Mouse (Mus musculus) E14TG2a.4 (cell line): Measurements from ENCODE around the gene Prss44.
A peak's percentile ranks its signal among the peaks of the same experiment; 100 is the strongest.

ENCODE experiments used
- H3K27me3 ChIP-seq: 2 replicates; pipeline ENCODE4 v1.6.1; 2014; ENCODE audit warnings: low read length, control low read depth; ENCODE audit not compliant: insufficient read depth
- H3K36me3 ChIP-seq: 2 replicates; pipeline ENCODE4 v1.6.1; 2014; ENCODE audit warnings: low read length, control low read depth; ENCODE audit not compliant: insufficient read depth
- H3K4me1 ChIP-seq: replicated peaks from 2 replicates; pipeline ENCODE4 v1.6.1; 2014; ENCODE audit warnings: low read depth, low read length, control low read depth
- H3K4me3 ChIP-seq: replicated peaks from 2 replicates; pipeline ENCODE4 v1.5.1; 2014; ENCODE audit warnings: mild to moderate bottlenecking, low read length
- H3K9me3 ChIP-seq: 2 replicates; pipeline ENCODE4 v1.6.1; 2014; ENCODE audit warnings: low read length, control low read depth
- CTCF ChIP-seq: conservative IDR thresholded peaks from 2 replicates; pipeline ENCODE4 v1.5.1; 2014; ENCODE audit warnings: low read length
- NANOG ChIP-seq: IDR thresholded peaks from 2 replicates; pipeline ENCODE4 v1.6.1; 2014; ENCODE audit warnings: borderline replicate concordance, low read length, mixed read lengths
- POU5F1 ChIP-seq: IDR thresholded peaks from 2 replicates; pipeline ENCODE4 v1.6.1; 2014; ENCODE audit warnings: low read length, borderline replicate concordance

Gene Prss44

GRCm38 (mm10) chr9:110841438-110841837 lies 27.6 kb downstream of the Prss44 start:
- H3K36me3 ChIP-seq = no peaks in the 10 kb centered on the region
- H3K27me3 ChIP-seq = peaks cover 10% of the 10 kb centered on the region; the same call in 1 of the 2 replicates
- TF ChIP-seq CTCF = no peak
- TF ChIP-seq POU5F1 = no peak
- no peak for TF ChIP-seq NANOG
- H3K4me1 ChIP-seq = peaks cover 27% of the 10 kb centered on the region
- no peak overlapping the region for H3K4me3 ChIP-seq
- H3K9me3 ChIP-seq = no peaks in the 10 kb centered on the region

GRCm38 (mm10) chr9:110844206-110844605 lies 30.4 kb downstream of the Prss44 start, which contains the start of gene Prss46:
Gene Prss46, plus strand, starts transcription at chr9:110844506.
- TF ChIP-seq CTCF = no peak
- TF ChIP-seq NANOG = no peak
- no peaks in the 10 kb centered on the region for H3K9me3 ChIP-seq
- peaks cover 17% of the 10 kb centered on the region; the same call in 1 of the 2 replicates for H3K27me3 ChIP-seq
- no peaks in the 10 kb centered on the region for H3K36me3 ChIP-seq
- H3K4me1 ChIP-seq = peaks cover 17% of the 10 kb centered on the region
- H3K4me3 ChIP-seq = no peak within 1 kb of the TSS

GRCm38 (mm10) chr9:110849162-110849561 lies 35.4 kb downstream of the Prss44 start:
- Histone ChIP-seq H3K27me3 (peaks cover 15% of the 10 kb centered on the region), H3K36me3 (no peaks in the 10 kb centered on the region), H3K4me3 (no peak overlapping the region), H3K9me3 (no peaks in the 10 kb centered on the region), H3K4me1 (peaks cover 27% of the 10 kb centered on the region)
- no peak for TF ChIP-seq CTCF
- TF ChIP-seq POU5F1 = no peak
- TF ChIP-seq NANOG = no peak

GRCm38 (mm10) chr9:110855903-110856302 lies 42.1 kb downstream of the Prss44 start:
- H3K4me3 ChIP-seq = no peak overlapping the region
- peaks cover 60% of the 10 kb centered on the region for H3K4me1 ChIP-seq
- no peaks in the 10 kb centered on the region for H3K36me3 ChIP-seq
- H3K9me3 ChIP-seq = no peaks in the 10 kb centered on the region
- TF ChIP-seq CTCF = no peak
- no peak for TF ChIP-seq POU5F1
- TF ChIP-seq NANOG = no peak
- H3K27me3 ChIP-seq = peaks cover 40% of the 10 kb centered on the region

- Histone ChIP-seq H3K27me3 (peaks cover 39% of the 10 kb centered on the region), H3K36me3 (no peaks in the 10 kb centered on the region), H3K9me3 (no peaks in the 10 kb centered on the region), H3K4me1 (peaks cover 67% of the 10 kb centered on the region), H3K4me3 (no peak overlapping the region)
- TF ChIP-seq POU5F1 = no peak
- TF ChIP-seq NANOG = no peak
- no peak for TF ChIP-seq CTCF
These were observed 43.1 kb downstream of the Prss44 start for GRCm38 (mm10) chr9:110856920-110857319.

- Histone ChIP-seq H3K9me3 (no peaks in the 10 kb centered on the region), H3K4me3 (peak within 1 kb of the TSS; percentile 82), H3K36me3 (no peaks in the 10 kb centered on the region), H3K4me1 (peaks cover 69% of the 10 kb centered on the region), H3K27me3 (peaks cover 39% of the 10 kb centered on the region)
- TF ChIP-seq CTCF (peak; percentile 59), POU5F1 (no peak), NANOG (no peak)
These were observed 44.1 kb downstream of the Prss44 start, which contains the start of gene Prss50 for GRCm38 (mm10) chr9:110857781-110858472. Gene Prss50, plus strand, starts transcription at chr9:110857967.

GRCm38 (mm10) chr9:110858523-110858922 lies 44.7 kb downstream of the Prss44 start:
- no peaks in the 10 kb centered on the region for H3K9me3 ChIP-seq
- TF ChIP-seq CTCF (no peak), NANOG (no peak), POU5F1 (no peak)
- H3K27me3 ChIP-seq = peaks cover 39% of the 10 kb centered on the region
- peaks cover 73% of the 10 kb centered on the region for H3K4me1 ChIP-seq
- no peaks in the 10 kb centered on the region for H3K36me3 ChIP-seq
- peak overlapping the region; percentile 82 for H3K4me3 ChIP-seq

GRCm38 (mm10) chr9:110858967-110859596 lies 45.3 kb downstream of the Prss44 start:
- H3K27me3 ChIP-seq = peaks cover 39% of the 10 kb centered on the region
- no peak overlapping the region for H3K4me3 ChIP-seq
- TF ChIP-seq POU5F1 (no peak), NANOG (no peak), CTCF (no peak)

More at GRCm38 (mm10) chr9:110858967-110859596, 45.3 kb downstream of the Prss44 start:
- Histone ChIP-seq H3K9me3 (no peaks in the 10 kb centered on the region), H3K4me1 (peaks cover 72% of the 10 kb centered on the region), H3K36me3 (no peaks in the 10 kb centered on the region)
